Mouse (Mus musculus) adrenal gland, postnatal 10 days (tissue): Measurements from ENCODE around the gene Map2k3. TPM values are rescaled to one million over a fixed set of nuclear protein-coding genes. Genes with fewer than 3 reads are reported as not detected.
"Not testable (repeated sequence)": the region's sequence is repeated elsewhere in the genome, so short reads cannot be mapped to it uniquely, and the experiment has no call there.

ENCODE experiments used
- DNase-seq: peaks from one replicate; pipeline ENCODE4 v3.0.0; 2021; ENCODE audit warnings: mixed read lengths
- long read RNA-seq, 2 experiments: library from polyadenylated mRNA; stranded (forward); transcript quantifications; one replicate each; pipeline ENCODE4 v2.0.0; 2021
- total RNA-seq, 2 experiments: library from RNA; stranded (reverse); gene quantifications; 2 replicates each; pipeline ENCODE4 v1.2.3; 2021

Gene Map2k3
- total RNA-seq: 10 to 100 TPM; 64.6 to 81.5 TPM
- long read RNA-seq, experiment 1, transcript Map2k3-201 (12 exons, 2,198 nt): major isoform, 201 of 228 reads
- long read RNA-seq, experiment 1, partial matches to known transcripts: 16 of 228 reads
- long read RNA-seq, experiment 1, other reads (novel, unspliced or antisense): 11 of 228 reads
- long read RNA-seq, experiment 2, transcript Map2k3-201 (12 exons, 2,198 nt): major isoform, 101 of 112 reads
- long read RNA-seq, experiment 2, partial matches to known transcripts: 2 of 112 reads
- long read RNA-seq, experiment 2, other reads (novel, unspliced or antisense): 9 of 112 reads

GRCm38 (mm10) chr11:60931869-60932481 is at the start of gene Map2k3:
Gene Map2k3 (plus strand): TSS chr11:60932033.
- peak; percentile 98 for DNase-seq

GRCm38 (mm10) chr11:60882386-60882785 is 49.4 kb upstream of the Map2k3 start:
- no peak for DNase-seq

GRCm38 (mm10) chr11:60886986-60887385 is 44.8 kb upstream of the Map2k3 start:
- not testable (repeated sequence) for DNase-seq

- no peak for DNase-seq
These were observed 42.0 kb upstream of the Map2k3 start for GRCm38 (mm10) chr11:60889861-60890260.

- DNase-seq: no peak
These were observed 41.5 kb upstream of the Map2k3 start for GRCm38 (mm10) chr11:60890286-60890685.

- DNase-seq: no peak
These were observed 41.1 kb upstream of the Map2k3 start for GRCm38 (mm10) chr11:60890744-60891143.

GRCm38 (mm10) chr11:60895915-60896314 is 35.9 kb upstream of the Map2k3 start:
- DNase-seq: no peak

- no peak for DNase-seq
These were observed 29.8 kb upstream of the Map2k3 start for GRCm38 (mm10) chr11:60902001-60902400.

GRCm38 (mm10) chr11:60902486-60902885 is 29.3 kb upstream of the Map2k3 start:
- DNase-seq: no peak

GRCm38 (mm10) chr11:60903661-60904061 is 28.2 kb upstream of the Map2k3 start:
- peak; percentile 60 for DNase-seq

- DNase-seq: peak; percentile 65
These were observed 26.3 kb upstream of the Map2k3 start for GRCm38 (mm10) chr11:60905407-60906120.

GRCm38 (mm10) chr11:60906449-60906848 is 25.4 kb upstream of the Map2k3 start:
- no peak for DNase-seq

- no peak for DNase-seq
These were observed 23.8 kb upstream of the Map2k3 start for GRCm38 (mm10) chr11:60908073-60908472.

- DNase-seq: no peak
These were observed 22.2 kb upstream of the Map2k3 start for GRCm38 (mm10) chr11:60909626-60910025.

- DNase-seq: no peak
These were observed 19.3 kb upstream of the Map2k3 start for GRCm38 (mm10) chr11:60912525-60912973.

- DNase-seq: peak; percentile 96
These were observed 18.3 kb upstream of the Map2k3 start for GRCm38 (mm10) chr11:60913301-60914196.

GRCm38 (mm10) chr11:60914491-60914890 is 17.3 kb upstream of the Map2k3 start, which contains the start of gene Natd1:
Gene Natd1 (minus strand): TSS chr11:60914750.
- no peak for DNase-seq

- no peak for DNase-seq
These were observed 16.6 kb upstream of the Map2k3 start for GRCm38 (mm10) chr11:60915201-60915600.

GRCm38 (mm10) chr11:60920021-60920420 is 11.8 kb upstream of the Map2k3 start:
- no peak for DNase-seq

GRCm38 (mm10) chr11:60922195-60922594 is 9.6 kb upstream of the Map2k3 start:
- no peak for DNase-seq

- no peak for DNase-seq
These were observed 8.9 kb upstream of the Map2k3 start for GRCm38 (mm10) chr11:60922964-60923363.

GRCm38 (mm10) chr11:60924498-60924897 is 7.3 kb upstream of the Map2k3 start:
- no peak for DNase-seq
